Mouse (Mus musculus): ENCODE measurements around the gene Pdzrn3. TPM values are rescaled to one million over a fixed set of nuclear protein-coding genes. Genes with fewer than 3 reads are reported as not detected.

The Pdzrn3 gene
- total RNA-seq (2021), result 1 to 10 TPM; 7.1 to 8.4 TPM
- long read RNA-seq, experiment 1, full-length matches to known transcripts, result 1 of 7 reads
- long read RNA-seq, experiment 1, partial matches to known transcripts, result 0 of 7 reads
- long read RNA-seq, experiment 1, other reads (novel, unspliced or antisense), result 6 of 7 reads
- long read RNA-seq, experiment 2, full-length matches to known transcripts, result 4 of 8 reads
- long read RNA-seq, experiment 2, partial matches to known transcripts, result 1 of 8 reads
- long read RNA-seq, experiment 2, other reads (novel, unspliced or antisense), result 3 of 8 reads

DNA sequence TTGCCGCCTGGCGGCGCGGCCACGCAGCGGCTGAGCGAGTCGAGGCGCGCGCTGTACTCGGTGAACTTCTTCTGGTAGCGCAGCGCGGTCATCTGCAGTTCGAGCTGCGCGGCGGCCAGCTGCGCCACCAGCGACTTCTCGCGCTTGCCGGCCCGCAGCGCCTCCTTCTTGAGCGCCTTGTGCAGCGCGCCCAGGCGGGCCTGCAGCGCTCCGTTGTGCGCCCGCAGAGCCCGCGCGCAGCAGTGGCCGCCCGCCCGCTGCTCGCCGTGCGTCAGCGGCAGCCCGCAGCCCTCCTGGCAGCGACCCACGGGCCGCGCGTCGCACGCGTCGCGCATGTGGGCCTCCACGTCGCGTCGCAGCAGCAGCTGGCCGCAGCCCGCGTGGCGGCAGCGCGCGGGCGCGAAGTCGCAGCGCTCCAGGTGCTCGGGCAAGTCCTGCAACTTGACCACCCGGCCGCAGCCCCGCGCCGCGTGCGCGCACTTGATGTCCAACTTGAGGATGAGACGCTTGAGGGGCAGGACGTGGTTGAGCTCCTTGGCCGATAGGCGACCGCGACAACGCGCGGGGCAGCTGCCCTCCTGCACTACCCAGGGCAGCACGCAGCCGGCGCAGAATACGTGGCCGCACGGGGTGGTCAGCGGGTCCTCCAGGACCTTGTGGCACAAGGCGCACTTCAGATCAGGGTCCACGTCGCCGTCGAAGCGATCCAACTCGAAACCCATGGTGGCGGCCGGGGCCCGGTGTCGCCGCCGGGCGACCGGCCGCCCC is at the start of gene Pdzrn3:
Gene Pdzrn3, minus strand, starts transcription at position 731 of the 768 bp plus-strand sequence.
- H3K27ac ChIP-seq, result peak within 1 kb of the TSS; percentile 33
- DNase-seq (ENCODE audit: low spot score in 2 of 2), result peak in 1 of 2 experiments; percentile 39
- peak; percentile 73 for TF ChIP-seq CTCF (conservative IDR thresholded peaks at IDR 0.05)
- H3K4me3 ChIP-seq, result peak within 1 kb of the TSS; percentile 49

DNA sequence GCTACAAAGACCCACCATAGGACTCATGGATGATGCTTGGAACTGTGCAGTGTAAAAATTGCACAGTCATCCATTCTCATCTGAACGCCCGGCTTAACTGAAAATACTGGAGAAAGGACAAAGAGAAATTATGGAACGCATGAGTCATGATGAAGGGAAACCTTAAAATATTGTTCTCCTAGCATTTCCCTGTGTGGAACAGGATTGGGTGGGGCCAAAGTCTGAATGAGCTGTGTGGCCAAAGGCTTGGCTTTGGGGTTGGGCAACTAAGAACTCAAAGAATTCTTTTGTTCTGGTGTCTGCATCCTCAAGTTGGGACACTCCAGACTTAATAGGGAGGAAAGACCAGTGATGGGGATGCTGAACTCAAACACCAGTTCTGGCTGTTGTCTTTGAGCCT is 49.6 kb upstream of the Pdzrn3 start:
- DNase-seq (ENCODE audit: low spot score in 2 of 2), result no peak
- Histone ChIP-seq H3K27ac (no peak overlapping the region), H3K4me3 (no peak overlapping the region)
- TF ChIP-seq CTCF (conservative IDR thresholded peaks at IDR 0.05), result no peak

DNA sequence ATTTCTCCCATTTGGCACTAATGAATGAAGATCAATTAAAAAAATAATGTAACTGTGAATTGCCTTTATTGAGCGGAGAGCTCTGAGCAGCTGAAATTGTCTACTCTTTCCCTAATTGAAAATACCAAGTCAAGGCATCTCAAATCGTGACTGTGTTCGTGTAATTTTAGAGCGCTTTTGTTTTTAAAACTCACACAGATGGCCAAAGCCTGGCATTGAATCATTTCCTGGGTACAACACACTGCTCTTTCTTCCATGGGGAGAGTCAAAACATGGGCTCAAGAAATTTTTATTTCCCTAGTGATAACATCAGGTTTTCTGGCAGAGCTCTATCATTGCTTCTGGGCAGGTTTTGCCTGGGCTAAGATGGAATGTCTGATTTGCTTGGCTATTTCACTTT is 48.6 kb upstream of the Pdzrn3 start:
- Histone ChIP-seq H3K27ac (no peak overlapping the region), H3K4me3 (no peak overlapping the region)
- DNase-seq (ENCODE audit: low spot score in 2 of 2), result peak; percentile 23 to 56

DNA sequence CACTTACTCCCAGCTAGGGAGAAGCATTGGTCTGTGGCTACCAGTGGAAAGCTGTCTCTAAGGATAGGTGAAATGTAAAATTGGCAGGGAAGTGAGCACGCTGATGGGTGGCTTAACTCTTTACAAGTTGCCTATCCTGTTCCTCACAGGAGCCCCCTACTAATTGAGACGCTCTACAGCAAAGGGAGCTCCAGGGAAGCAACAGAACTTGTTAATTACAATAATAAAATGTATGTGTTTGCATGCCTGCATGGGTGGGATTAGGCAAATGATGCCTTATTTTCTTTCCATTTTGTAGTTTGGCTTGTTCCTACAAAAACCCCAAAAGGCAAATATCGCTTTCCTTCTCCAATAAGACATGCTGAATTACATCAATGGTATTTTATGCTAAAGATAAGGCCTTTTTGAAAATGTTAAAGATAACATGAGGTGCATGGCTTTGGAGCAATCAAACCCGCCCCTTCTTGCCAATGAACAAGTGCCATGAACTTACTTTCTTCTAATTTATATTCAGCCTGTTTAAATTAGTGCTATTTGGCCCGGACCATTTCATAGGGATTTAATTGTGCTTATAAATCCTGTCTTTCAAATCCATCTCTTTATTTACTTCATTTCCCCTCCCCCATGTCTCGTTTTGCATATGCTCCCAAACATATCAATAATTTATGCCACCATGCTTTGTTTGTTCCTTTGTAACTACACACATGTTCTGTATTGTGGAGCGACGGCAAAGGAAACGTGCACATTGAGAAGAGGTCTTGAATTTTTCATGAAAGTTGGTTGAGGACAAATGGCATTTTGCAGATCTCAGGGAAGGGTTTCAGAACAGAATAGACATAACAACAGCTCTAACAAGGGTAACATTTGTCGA is 44.6 kb upstream of the Pdzrn3 start:
- no peak overlapping the region for H3K27ac ChIP-seq
- H3K4me3 ChIP-seq, result no peak overlapping the region
- no peak for DNase-seq (ENCODE audit: low spot score in 2 of 2)
- no peak for TF ChIP-seq CTCF (conservative IDR thresholded peaks at IDR 0.05)

More for the DNA sequence above, 48.6 kb upstream of the Pdzrn3 start:
- TF ChIP-seq CTCF (conservative IDR thresholded peaks at IDR 0.05), result no peak

DNA sequence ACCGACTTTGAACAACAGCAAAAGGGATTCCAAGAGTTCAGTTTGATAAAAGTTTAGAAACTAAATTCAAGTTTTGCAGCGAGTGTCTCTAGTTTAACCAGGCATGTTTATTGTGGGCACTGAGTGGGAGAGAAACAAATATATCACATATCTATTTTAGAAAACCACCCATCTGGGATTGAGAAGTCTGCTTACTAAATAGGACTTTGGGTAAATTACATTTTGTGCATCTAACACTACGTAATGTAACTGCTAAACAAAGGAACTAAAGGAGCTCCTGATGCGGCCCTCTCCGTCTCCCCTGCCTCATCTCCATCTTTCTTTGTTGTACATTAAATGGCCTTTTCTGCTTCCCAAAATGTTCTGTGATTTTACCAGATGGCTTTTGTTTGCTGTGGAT is 40.5 kb upstream of the Pdzrn3 start:
- DNase-seq (ENCODE audit: low spot score in 2 of 2), result no peak
- Histone ChIP-seq H3K27ac (no peak overlapping the region), H3K4me3 (no peak overlapping the region)
- no peak for TF ChIP-seq CTCF (conservative IDR thresholded peaks at IDR 0.05)

DNA sequence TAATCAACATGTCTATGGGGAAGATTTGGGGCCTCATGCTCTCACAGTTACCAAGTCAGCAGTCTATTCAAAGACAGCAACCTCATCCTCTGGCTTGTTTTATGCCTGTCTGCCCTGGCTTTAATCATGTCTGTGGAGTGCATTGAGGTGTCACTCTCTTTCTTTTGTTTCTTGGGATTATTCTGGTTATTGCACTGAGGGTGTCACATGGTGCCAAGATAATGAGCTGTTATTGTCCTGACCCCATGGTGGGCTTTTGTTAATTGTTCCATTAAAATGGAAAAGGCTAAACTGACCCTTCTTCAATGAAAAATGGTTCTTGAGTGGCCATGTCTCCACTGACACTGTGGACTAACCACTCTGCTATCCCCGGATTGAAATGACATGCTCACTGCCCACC is 34.0 kb upstream of the Pdzrn3 start:
- no peak overlapping the region for H3K27ac ChIP-seq
- no peak for TF ChIP-seq CTCF (conservative IDR thresholded peaks at IDR 0.05)
- H3K4me3 ChIP-seq, result no peak overlapping the region
- DNase-seq (ENCODE audit: low spot score in 2 of 2), result no peak

DNA sequence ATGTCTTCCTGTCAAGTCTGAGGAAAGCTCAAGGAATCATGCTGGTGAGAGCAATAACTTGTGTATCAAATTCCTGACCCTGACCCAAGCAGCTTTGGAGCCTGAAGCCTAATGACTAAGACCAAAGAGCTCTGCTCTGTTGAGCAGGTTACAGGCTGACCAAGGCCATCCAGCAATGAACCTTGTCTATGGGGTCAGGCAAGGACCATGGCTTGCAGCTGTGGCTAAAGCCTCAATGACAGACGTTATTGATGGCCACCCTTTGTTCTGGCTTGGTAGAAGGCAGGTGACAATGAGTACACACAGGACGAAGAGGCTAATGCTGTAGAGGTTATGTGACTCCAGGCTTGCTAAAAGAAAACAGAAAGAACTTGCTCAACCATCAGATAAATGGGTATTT is 33.4 kb upstream of the Pdzrn3 start:
- TF ChIP-seq CTCF (conservative IDR thresholded peaks at IDR 0.05), result no peak
- no peak overlapping the region for H3K27ac ChIP-seq
- no peak for DNase-seq (ENCODE audit: low spot score in 2 of 2)

DNA sequence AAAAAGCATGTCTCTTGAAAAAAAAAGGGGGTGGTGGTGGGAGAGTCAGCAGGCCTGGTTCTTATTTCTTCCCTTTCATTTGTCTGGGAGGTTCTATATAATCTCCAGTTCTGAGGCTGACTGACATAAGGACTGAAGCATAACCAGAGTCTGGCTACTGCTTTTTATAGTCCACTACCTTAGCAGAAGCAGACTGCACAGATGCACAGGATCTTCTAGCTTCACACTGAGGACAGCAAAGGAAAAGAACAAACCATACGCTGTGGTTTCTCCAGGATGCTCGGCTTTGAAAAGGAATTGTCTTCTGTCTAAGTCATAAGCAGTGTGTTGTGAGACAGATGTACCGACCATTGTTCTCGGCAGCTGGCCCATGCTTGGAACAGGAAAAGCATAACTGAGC is 19.0 kb upstream of the Pdzrn3 start:
- Histone ChIP-seq H3K4me3 (no peak overlapping the region), H3K27ac (no peak overlapping the region)
- TF ChIP-seq CTCF (conservative IDR thresholded peaks at IDR 0.05), result no peak
- DNase-seq (ENCODE audit: low spot score in 2 of 2), result no peak

More for the DNA sequence above, 33.4 kb upstream of the Pdzrn3 start:
- H3K4me3 ChIP-seq, result no peak overlapping the region

DNA sequence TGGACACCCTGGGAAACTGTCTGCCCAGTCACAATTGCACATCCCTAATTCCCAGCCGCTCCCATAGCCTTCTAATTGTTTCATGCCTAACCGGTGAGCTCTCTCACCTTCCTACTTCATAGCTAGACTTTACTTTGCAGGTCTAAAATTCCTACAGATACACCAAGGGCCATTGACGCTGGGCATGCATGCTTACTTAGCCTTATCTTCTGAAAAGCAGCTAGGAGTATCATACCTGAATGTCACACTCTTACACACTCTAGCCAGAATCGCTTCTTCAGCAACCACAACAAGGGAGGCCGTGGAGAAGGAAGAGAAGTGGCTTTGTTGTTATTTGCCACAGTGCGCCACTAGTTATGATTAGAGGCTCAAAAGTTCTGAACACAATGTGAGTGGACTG is 18.2 kb upstream of the Pdzrn3 start:
- DNase-seq (ENCODE audit: low spot score in 2 of 2), result no peak
- no peak for TF ChIP-seq CTCF (conservative IDR thresholded peaks at IDR 0.05)
- Histone ChIP-seq H3K4me3 (no peak overlapping the region), H3K27ac (no peak overlapping the region)

DNA sequence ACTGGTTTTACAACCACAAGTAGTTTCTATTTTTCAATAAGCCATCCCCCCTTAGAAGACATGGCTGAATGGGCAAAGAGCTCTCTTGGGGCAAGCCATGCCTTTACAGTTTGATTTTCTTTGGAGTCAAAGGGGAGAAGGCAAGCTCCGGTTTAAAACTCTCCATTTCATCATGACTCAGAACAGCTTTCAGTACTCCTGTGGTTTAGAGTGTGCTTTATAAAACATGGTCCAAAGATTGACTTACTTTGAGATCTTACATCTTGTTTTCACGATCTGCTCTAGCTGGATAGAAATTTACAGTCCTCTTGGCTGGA is 15.1 kb upstream of the Pdzrn3 start:
- TF ChIP-seq CTCF (conservative IDR thresholded peaks at IDR 0.05), result no peak
- H3K27ac ChIP-seq, result no peak overlapping the region
- DNase-seq (ENCODE audit: low spot score in 2 of 2), result no peak
- H3K4me3 ChIP-seq, result no peak overlapping the region

DNA sequence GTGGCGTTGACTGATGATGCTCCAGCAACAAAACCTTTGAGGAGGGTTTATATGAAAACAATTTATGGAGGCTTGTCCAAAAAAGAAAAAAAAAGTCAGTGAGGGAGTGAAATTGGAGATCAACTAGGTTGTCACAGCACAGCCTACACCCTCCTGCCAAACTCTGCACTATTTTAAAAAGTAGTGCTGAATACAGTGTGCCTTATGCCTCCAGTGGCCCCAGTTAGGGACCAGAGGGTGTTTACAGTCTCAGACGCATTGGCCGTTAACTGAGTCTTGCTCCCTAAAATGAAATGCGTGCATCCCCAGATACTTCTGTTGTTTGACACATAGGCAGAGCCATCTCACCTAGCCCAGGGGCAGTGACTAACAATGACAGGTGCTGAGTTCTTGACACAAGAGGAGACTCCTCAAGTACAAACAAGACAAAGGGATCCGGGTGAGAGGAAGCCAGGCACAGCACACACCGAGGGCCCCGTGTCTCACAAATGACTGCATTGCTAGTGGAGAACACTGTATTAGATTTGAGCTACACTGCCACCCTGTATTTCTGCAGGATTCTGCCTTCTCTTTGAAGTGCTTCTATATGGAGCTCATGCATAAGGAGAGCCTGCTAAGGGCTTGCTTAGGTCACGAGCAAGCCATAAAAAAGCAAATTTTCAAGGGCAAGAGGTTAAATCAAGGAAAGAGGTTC is 14.6 kb upstream of the Pdzrn3 start:
- DNase-seq (ENCODE audit: low spot score in 2 of 2), result no peak
- H3K4me3 ChIP-seq, result no peak overlapping the region
- no peak overlapping the region for H3K27ac ChIP-seq
- TF ChIP-seq CTCF (conservative IDR thresholded peaks at IDR 0.05), result no peak

DNA sequence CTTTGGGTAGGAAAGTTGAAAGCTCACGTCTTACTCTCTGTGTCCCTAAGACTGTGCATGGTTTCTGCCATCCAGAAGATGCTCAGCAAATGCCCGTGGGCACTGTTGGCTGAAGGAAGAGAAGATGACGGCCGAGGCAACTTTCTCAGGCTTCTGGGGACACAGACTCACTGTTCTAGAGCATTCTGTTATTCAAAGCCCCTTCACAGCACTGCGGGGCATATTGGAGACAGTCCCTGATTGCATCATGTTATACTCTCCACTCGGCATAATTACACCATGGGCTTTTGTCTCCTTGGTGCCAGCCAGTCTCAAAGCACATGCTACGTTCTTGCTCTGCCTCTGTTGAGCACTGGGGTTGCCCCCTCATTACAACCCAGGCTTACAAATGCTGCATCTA is 7.8 kb upstream of the Pdzrn3 start:
- no peak for TF ChIP-seq CTCF (conservative IDR thresholded peaks at IDR 0.05)
- H3K4me3 ChIP-seq, result no peak overlapping the region
- no peak for DNase-seq (ENCODE audit: low spot score in 2 of 2)
- no peak overlapping the region for H3K27ac ChIP-seq

DNA sequence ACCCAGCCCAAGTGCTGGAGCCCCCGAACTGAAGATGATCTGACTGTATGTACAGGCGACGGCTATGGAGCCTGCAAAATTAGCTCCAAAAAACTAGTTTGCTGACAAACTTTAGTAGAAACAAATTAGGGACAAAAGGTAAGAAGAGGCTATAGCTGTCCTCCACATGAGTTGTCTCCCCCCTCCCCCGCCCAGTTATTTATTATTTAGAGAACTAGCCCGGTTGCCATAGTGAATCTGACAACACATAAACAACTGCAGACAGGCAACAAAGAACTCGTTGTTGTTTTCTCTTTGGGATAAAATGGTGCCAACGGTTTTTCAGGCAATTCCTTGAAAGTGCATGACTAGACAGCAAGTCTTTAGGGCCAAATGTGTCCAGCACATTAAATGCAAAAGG is 7.3 kb upstream of the Pdzrn3 start:
- no peak for TF ChIP-seq CTCF (conservative IDR thresholded peaks at IDR 0.05)
- Histone ChIP-seq H3K27ac (no peak overlapping the region), H3K4me3 (no peak overlapping the region)
- DNase-seq (ENCODE audit: low spot score in 2 of 2), result no peak
